Mouse (Mus musculus) heart, postnatal 4 days (tissue): ENCODE results near the gene Gm28372. TPM values are rescaled to one million over a fixed set of nuclear protein-coding genes. Genes with fewer than 3 reads are reported as not detected.

ENCODE experiments used
- DNase-seq: peaks from one replicate; pipeline ENCODE4 v3.0.0; 2021
- total RNA-seq, 2 experiments: library from RNA; stranded (reverse); gene quantifications; 2 replicates each; pipeline ENCODE4 v1.2.3; 2021

Gene Gm28372
- total RNA-seq, 2 experiments from 2014 or later: not detected

DNA sequence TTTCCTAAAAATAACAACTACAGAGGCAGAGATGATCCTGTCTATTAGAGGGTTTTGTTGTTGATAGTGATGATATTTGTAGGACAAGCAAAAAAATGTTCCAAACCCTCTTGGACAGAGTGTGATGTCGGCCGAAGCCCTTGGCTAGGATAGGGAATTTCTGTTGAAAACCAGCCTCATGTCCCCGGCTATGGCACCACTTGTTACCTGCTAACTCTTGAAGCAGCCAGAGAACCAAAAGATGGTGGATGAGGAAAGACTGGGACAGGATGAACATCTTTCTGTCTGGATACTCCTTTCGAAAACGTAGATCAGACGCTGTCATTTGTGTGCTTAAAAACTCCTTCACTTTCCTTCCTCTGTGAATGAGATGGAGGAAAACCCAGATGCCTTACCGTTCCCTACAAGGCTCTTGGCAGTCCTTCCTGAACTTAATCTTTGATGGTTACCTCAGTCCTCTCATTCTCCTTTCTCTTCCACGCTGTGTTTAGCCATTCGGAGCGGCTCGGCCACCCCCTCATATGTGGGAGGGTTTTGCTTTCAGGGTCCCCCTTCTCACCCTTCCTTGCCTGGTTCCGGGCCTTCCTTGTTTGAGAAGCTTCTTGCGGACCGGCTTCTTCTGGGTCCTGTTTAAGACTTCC, 46.2 kb downstream of the Gm28372 start:
- no peak for DNase-seq

DNA sequence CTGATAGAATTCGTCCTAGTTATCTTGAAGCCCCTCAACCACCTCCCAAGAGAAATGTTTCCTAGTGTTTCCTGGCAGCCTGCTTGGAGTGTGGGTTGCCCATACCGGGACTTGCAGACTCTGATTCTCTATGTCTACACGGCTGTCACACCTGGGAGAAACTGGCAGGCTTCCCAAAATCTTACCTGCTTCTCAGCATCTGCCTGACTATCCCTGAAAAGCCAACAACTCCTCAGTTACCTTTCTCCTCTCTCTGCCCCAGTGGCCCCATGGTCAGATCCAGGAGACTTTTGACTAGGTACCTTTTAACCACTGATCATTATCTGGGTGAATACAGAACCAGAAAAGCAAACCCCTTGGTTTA, 46.7 kb downstream of the Gm28372 start:
- no peak for DNase-seq

DNA sequence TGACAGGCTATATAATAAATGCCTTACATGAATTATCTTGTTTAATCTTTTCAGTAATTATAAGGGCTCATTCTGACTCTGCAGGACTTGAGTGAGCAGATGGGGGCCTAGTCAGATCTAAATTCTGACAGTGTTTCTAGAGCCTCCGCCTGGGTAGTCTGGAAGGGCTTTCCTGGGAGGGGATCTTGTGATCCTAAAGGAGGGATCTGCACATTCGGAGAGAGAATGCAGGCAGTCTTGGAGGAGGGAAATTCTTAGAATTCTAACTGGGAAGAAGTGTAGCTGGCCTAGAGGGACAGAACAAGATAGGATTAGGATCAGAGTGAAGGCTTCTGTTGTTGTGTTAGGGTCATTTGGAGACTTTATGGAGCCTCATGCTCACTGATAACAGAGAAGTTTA, 47.2 kb downstream of the Gm28372 start:
- DNase-seq: no peak

DNA sequence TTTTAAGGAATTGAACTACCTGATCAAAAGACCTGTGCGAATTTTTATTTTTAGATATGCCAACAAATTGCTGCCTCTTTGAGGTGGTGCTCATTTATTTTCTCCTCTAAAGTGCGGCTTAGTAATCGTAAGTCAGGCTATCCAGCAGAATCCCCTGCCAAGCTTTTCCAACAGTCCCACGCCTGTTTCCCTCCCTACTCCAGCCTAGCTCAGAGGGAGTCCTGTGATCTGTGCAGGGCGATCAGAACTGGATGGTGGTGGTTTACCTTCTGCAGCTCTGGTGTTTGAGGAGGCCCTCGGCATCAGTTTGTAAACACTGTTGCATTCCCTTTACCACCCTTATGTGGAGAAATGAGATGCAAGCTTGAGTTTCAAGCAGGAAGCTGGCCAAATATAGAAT, 48.4 kb downstream of the Gm28372 start:
- DNase-seq: no peak

GRCm38 (mm10) chr2:130454748-130455370, 49.8 kb downstream of the Gm28372 start:
- no peak for DNase-seq

Other genes starting within 250 kb of the Gm28372 start
- 100 to 1,000 TPM; 221 to 229 TPM for gene Snrpb, start 225.8 kb upstream of the Gm28372 start, total RNA-seq
- gene Tmc2, start 210.0 kb upstream of the Gm28372 start, total RNA-seq: not detected
- gene Nop56, start 130.8 kb upstream of the Gm28372 start, total RNA-seq: 10 to 100 TPM; 61.6 to 65.9 TPM
- 100 to 1,000 TPM; 439 to 476 TPM for gene Idh3b, start 120.7 kb upstream of the Gm28372 start, total RNA-seq
- 1 to 10 TPM; 1.1 to 1.5 TPM for gene Ebf4, start 110.1 kb upstream of the Gm28372 start, total RNA-seq
- gene Cpxm1, start 7.7 kb upstream of the Gm28372 start, total RNA-seq: 10 to 100 TPM in 1 of 2 experiments, 1 to 10 TPM in 1; 9.6 to 10.9 TPM
- not detected for gene 1700020A23Rik, start within 50 bp of the Gm28372 start, total RNA-seq
- gene Tmem239, start 1.2 kb downstream of the Gm28372 start, total RNA-seq: not detected
- 10 to 100 TPM; 39.0 to 45.3 TPM for gene Vps16, start 19.1 kb downstream of the Gm28372 start, total RNA-seq
- gene Pced1a, start 19.5 kb downstream of the Gm28372 start, total RNA-seq: 1 to 10 TPM; 5.6 to 6.2 TPM
- gene Ptpra, start 45.0 kb downstream of the Gm28372 start, total RNA-seq: 10 to 100 TPM; 78.9 to 86.4 TPM
- 10 to 100 TPM; 78.0 to 86.6 TPM for gene Mrps26, start 158.5 kb downstream of the Gm28372 start, total RNA-seq
- not detected for gene Oxt, start 170.9 kb downstream of the Gm28372 start, total RNA-seq
- gene Avp, start 177.3 kb downstream of the Gm28372 start, total RNA-seq: 1 to 10 TPM in 1 of 2 experiments, under 1 TPM in 1; 0.83 to 1.5 TPM
- 1 to 10 TPM; 8.1 to 9.2 TPM for gene Fastkd5, start 224.8 kb downstream of the Gm28372 start, total RNA-seq
- 1 to 10 TPM; 5.5 TPM for gene Ubox5, start 224.8 kb downstream of the Gm28372 start, total RNA-seq
- gene Lzts3, start 237.6 kb downstream of the Gm28372 start, total RNA-seq: 1 to 10 TPM; 4.3 to 5.0 TPM